Mouse (Mus musculus) right cerebral cortex, adult 18-20 months (tissue): Measurements from ENCODE around the gene Nmnat3.

Experiments
- DNase-seq: peaks from one replicate; pipeline ENCODE4 v3.0.0; 2022; ENCODE audit warnings: mixed read lengths

Gene Nmnat3

DNA sequence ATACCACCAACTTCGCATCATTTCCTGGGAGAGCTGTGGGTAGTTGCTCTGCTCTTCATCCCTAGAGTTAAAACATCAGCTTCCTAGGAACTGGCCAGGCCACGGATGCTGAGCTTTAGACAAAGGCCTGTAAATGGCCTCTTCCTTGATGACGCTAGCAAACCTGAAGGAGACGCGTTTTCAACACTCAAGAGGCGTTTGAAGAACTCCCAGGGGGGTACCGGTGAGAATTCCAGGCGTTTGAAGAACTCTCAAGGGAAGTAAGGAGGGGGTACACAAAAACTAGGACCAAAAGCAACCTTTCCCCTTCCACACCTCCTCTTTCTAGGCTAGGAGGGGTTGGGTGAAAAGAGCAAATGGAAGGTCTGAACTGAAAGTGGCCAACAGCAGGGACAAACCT is 137.1 kb downstream of the Nmnat3 start:
- DNase-seq, result no peak

- no peak for DNase-seq
Measured at GRCm38 (mm10) chr9:98424725-98425210, 137.5 kb downstream of the Nmnat3 start.

GRCm38 (mm10) chr9:98425351-98425880 is 138.2 kb downstream of the Nmnat3 start:
- no peak for DNase-seq

- no peak for DNase-seq
Measured at GRCm38 (mm10) chr9:98427906-98428517, 140.8 kb downstream of the Nmnat3 start.

DNA sequence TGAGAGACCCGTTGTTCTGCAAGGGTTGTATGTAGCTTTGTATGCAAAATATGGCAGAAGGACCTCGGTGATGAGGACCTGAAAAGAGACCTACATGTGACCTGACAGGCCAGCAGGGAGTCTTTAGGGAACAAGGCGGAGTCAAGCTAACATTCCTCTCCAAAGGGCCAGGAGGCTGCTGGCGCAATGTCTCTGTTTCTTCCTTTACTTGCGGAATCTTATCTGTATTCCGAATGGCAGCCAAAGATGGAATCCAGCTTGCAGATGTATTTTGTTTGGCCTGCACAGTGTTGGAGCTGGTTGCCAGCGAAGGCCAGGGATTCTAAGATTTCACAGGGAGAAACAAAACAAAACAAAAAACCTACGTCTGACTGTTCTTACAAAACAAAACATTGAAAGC is 141.5 kb downstream of the Nmnat3 start:
- DNase-seq, result no peak

DNA sequence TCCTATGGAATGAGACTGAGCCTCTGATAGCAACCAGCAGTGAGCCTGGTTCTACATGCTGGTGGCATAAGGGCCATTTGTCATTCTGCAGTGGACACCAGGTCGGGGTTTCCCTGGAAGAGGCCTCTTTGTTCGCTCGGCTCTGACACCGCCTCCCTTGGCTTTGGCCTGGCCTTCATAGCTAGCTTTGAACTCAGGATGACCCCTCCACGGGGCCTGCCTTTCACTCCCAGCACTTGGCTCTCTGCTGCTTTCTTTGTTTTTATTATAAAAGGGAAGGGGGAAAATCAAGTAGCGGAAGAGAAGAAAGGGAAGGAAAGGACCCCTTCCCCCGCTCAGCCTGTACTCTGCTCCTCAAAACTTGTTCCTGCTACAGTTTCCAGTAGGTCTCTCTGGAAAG is 142.6 kb downstream of the Nmnat3 start:
- no peak for DNase-seq

DNA sequence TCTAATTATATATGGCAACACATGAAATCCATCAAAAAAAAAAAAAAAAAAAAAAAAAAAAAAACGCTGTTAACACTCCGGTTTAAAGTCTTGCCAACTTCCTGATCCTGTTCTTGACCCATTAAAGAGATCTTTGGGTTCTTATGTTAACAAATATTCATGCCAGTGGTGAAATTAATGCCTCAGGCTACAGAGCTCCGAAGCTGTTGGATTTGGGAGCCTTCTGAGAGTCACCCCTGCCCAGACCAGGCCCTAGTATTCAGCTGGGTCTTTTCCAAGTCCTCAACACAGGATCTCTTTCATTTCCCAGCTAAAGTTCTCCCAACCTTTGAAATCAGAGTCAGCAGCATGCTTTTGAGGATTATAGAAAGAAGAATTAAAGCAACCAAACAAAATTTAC is 143.3 kb downstream of the Nmnat3 start:
- no peak for DNase-seq

DNA sequence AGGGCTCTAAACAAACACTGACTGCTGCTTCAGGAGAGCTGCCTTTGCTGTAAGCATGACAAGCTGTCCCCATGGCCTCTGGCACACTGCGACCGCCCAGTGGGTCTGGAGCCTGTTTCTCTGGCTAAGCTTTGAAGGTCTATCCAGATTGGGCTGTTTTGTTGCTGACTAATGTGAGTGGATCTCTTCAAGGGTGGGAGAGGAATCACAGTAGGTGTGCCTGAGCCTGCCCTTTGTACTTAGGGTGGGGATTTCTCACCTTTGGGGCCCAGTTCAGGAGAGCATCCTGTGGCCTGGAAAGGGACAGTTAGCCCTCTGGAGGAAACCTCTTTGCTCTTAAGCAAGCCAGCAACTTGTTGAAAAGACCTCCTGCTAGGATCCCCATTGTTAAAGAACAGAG is 145.8 kb downstream of the Nmnat3 start:
- no peak for DNase-seq

DNA sequence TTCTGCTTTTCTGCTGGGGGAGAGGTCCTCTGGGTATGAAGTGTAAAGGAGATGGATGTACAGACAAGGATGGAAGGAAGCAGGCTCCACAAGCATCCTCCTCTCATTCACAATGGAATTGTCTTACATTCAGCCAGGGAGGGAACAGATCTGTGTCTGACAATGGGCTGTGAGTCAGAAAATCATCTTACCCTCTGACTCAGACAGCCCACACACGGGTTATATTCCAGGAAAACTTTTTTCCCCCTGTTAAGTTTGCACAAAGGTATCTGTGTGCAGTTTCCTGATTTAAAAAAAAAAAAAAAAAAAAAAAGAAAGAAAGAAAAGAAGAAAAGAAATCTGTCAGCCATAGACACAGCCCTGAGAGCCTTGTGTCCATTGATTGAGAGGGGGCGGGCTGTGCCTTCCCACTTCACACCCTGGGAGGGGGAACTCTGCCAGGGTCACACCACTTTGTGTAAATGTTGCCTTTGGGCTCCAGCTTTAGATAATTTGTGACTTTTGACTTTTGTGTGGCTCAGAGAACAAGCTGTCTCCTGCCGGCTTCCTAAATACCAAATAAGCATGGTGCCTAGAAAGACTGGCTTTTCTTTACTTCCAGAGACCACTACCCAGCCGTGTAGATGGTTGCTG is 146.8 kb downstream of the Nmnat3 start:
- DNase-seq, result no peak

DNA sequence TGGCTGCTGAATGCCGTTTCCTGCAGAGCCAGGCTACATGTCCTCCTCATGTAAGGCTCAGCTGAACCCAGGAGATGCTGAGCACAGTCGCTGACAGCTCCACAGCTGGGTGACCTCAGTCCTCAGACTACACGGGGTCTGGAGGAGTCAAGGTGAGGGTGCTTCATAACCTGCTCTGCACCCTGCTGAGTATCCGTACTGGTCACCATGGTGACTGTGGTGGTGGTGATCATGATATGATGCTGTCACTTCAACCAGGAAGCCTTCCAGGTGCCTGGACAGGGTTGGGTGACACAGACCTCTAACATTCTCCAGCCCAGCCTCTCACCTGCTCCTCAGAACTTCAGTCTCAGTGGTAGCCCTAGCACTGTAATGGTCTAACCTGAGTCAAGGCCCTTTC is 150.6 kb downstream of the Nmnat3 start:
- no peak for DNase-seq

DNA sequence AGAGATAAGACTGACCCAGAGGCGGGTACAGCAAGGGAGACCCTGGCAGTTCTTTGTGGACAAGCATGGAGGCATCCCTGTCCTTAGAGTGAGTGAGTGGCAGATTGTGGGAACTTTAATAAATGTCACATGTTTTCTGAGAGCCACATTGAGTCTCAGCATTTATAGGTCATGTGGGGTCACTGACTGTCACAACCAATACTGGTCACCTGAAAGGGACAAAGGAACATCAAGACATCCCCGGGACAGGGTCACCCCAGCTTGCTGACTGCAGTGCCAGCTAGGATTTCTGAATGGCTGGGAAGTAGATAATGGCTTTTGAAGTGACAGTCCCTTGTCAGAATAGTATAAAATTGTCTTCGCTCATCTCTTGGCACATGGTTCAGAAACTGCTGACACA is 151.9 kb downstream of the Nmnat3 start:
- DNase-seq, result no peak

- no peak for DNase-seq
Measured at GRCm38 (mm10) chr9:98442638-98443037, 155.4 kb downstream of the Nmnat3 start.

- no peak for DNase-seq
Measured at GRCm38 (mm10) chr9:98445359-98446149, 158.3 kb downstream of the Nmnat3 start.

DNA sequence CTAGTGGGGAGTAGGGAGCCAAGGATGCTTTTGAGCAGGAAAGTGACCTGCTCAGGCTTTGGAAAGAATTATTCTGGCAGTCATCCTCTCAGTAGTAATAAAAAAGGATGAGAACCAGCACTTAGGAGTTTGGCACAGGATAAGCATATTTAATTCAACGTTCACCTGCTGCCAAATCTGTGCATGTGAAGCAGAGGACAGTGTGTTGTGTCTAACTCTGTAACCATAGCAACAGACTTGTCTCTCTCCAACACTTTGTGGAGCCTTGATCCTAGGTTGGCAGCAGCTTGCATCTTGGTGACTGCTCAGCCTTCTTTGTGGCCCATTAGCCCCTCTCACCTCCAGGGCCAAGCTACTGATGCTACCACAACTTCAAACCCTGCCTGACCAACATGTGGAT is 163.7 kb downstream of the Nmnat3 start:
- no peak for DNase-seq

DNA sequence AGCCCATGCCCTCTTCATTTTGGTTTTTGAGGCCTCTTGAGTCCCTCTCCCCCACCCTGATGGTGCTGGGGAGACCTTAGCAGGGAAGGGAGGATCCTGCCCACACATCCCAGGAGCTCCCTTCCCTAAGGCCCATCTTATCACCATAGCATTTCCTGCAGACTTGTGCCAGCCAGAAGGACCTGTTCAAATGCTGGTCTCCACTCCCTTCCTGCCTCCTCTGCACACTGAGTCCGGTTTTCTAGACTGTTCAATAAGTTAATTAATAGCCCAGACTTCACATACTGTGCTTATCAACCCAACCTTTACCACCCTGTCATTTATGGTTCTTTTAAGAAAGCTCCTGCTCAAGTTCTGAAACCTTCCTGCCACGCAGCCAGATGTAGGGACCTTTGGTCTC is 179.5 kb downstream of the Nmnat3 start:
- no peak for DNase-seq
